Mouse (Mus musculus): ENCODE measurements at regions not wholly inside any gene's neighbourhood (a gene's known extent, or its start where the extent isn't known, plus 50 kb on each side); places are given as distances from the start of the nearest gene placed in this dataset.

GRCm38 (mm10) chr11:31282136-31282535 lies 87.7 kb downstream of the Stc2 start:
- DNase-seq: no peak

- peak; percentile 26 for DNase-seq
Observed at GRCm38 (mm10) chr11:31248467-31248866, 66.2 kb upstream of the Gm17332 start.

All from cerebellum, adult 11-12 months (tissue).